Mouse (Mus musculus) cerebellum, adult 8-10 months (tissue): ENCODE measurements around the gene Gm20854.
"Not testable (repeated sequence)": the region's sequence is repeated elsewhere in the genome, so short reads cannot be mapped to it uniquely, and the experiment has no call there.

Experiments used
- DNase-seq: peaks from one replicate; pipeline ENCODE4 v3.0.0; 2022

Gene Gm20854

GRCm38 (mm10) chrY:85530808-85531207 lies at the start of gene Gm20854:
Gene Gm20854 (minus strand): TSS chrY:85530908.
- DNase-seq: not testable (repeated sequence)
